Mouse (Mus musculus): Measurements from ENCODE around the gene Rab1b. TPM values are rescaled to one million over a fixed set of nuclear protein-coding genes. Genes with fewer than 3 reads are reported as not detected.
"Not testable (repeated sequence)": the region's sequence is repeated elsewhere in the genome, so short reads cannot be mapped to it uniquely, and the experiment has no call there.

The Rab1b gene
- total RNA-seq, 2 experiments from 2014 or later, result 12.2 to 23.3 TPM

DNA sequence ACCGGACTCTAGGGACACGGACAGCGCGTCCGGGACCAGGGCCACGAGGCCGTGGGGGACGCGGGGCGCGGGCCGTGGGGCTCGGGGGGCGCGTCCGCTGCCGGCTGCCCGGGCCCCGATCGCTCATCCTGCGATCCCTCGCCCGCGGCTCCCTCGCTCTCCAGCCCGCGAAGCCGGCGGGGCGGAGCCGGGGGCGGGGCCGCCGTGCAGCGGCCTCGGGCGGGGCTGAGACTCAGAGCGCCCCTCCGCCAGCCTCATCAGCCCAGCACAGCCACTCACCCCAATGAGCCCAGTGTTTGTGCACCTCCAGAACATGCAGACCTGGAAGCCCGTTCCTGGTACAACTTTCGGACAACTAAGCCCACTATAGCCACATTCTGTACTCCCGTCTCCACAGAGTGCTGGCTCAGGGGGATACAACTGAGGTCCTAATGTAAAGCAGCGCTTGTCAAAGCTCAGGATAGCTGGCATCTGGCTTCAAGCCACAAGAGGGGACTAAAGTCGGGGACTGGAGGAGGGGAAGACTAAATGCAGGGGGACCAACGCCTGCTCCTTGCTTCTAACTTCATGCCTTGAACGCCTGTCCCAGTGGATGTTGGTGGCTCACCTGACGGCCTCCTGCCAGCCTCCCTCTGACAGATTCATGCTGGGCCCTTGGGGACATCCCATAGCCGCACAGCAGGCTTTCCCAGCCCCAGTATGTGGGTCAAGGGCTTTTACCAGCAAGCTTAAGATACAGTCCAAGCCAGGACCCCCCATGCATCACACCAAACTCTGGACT is 8.3 kb downstream of the Rab1b start, which contains the start of gene Cnih2:
Gene Cnih2, minus strand, starts transcription at position 159 of the 781 bp plus-strand sequence.
- no peak; the same call in 1 of the 2 replicates for ATAC-seq (replicated peaks; ENCODE audit: low FRiP score, poor library complexity, severe bottlenecking)

DNA sequence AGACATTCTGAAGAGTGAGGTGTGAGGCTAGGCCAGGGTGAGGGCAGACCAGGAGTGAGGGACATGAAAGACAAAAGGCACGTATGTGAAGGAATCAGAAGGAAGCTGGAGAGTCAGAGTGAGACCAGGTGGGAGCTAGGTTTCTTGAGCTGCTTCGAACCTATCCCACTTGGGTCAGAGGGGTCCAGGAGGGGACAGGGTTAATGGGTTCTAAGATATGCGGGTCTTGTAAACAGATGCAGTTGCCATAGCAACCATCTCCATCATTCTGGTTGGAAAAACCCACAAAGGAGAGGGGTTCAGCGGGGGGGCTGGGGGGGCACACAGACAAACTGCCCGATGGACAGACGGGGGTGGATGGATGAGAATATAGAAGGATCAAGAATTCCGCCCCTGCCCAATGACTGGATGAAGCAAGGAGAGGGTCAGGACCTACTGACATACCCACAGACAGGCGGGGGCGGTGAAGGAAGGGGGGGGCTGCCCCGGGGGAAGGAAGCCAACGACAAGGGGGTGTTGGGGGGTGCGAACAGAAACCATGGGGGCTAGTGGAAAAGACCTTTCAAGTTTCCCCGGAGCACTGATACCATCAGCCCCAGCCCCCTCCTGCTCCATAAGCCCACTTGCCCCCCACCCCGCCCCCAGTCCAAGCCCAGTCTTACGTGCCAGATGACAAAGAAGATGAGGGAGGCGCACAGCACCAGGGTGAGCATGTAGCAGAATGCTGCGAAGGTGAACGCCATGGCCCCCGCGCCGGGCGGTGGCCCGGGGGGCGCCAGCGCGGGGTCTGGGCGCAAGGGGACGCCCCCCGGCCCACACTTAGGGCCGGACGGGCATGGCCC is 9.1 kb downstream of the Rab1b start:
- ATAC-seq (replicated peaks; ENCODE audit: low FRiP score, poor library complexity, severe bottlenecking), result no peak

DNA sequence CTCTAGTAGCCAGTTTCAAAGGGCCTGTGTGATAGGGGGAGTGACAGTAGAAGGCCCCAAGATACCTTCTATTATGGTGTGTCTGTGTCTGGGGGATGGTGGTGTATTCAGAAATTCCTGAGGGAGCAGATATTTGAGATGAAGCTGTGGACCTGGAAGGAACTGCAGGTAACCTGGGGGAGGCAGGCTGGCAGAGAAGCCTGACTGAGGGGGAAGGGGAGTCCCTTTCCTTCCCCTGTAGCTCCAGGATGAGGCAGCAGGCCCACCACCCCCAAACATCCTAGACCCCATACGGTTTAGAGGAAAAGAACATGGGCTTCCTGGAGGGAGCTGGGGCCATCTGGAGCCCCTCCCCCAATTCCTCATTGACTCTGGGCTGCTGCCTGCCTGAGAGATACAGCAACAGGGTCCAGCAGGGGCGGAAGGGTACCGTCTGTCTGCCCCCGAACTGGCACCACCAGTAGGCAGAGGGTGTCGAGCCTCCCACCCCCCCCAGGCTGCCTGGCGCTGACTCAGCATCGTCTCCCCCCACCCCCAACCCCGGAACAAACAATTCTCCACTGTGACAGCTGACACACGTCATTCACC is 10.9 kb downstream of the Rab1b start:
- no peak for ATAC-seq (replicated peaks; ENCODE audit: low FRiP score, poor library complexity, severe bottlenecking)

DNA sequence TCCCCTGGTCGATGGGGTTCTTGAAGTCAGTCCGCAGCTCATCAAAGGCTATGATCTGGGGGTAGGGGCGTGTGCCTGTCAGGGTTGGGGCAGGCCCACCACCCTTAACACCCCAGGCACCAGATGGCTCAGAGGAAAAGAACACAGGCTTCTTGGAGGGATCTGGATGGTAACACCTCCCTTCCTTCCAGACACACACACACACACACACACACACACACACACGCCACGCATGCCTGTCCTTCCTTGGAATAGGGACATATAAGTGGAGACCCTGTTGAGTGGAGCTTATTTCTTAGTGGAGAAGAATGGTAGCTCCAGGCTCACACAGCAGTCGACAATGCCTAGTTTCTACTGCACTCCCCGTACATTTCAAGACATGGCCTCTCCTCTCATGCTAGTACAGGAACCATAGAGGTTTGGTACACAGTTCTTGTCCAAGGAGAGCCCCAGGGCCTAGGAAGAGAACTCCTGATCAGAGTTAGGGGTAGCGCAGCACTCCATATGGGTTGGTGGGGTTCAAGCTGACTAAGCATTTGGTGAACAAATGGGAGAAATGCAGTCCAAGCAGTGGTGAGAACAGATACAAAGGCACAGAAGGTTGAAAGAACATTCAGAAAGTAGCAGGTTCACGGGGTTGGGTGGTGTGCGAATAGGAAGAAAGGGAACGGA is 12.0 kb downstream of the Rab1b start:
- no peak for ATAC-seq (replicated peaks; ENCODE audit: low FRiP score, poor library complexity, severe bottlenecking)

DNA sequence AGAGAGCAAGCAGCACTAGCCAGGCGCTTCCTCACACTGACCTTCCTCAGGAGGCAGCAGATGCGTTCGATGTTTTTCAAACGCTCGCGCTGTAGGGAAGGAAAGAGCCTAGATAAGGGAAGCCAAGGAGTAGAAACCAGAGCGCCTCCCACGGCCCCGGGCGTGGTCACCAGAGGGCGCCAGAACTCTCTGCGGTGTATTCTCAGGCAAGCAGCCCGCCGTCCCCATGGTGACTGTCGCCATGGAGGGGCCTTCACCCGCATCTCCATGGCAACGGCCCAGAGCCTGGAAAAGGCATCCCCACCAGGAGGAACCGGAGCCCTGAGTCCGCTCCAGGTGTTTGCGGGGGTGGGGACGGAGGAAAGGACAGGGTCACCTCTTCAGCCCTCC is 12.6 kb downstream of the Rab1b start:
- peak; percentile 83 for ATAC-seq (replicated peaks; ENCODE audit: low FRiP score, poor library complexity, severe bottlenecking)

DNA sequence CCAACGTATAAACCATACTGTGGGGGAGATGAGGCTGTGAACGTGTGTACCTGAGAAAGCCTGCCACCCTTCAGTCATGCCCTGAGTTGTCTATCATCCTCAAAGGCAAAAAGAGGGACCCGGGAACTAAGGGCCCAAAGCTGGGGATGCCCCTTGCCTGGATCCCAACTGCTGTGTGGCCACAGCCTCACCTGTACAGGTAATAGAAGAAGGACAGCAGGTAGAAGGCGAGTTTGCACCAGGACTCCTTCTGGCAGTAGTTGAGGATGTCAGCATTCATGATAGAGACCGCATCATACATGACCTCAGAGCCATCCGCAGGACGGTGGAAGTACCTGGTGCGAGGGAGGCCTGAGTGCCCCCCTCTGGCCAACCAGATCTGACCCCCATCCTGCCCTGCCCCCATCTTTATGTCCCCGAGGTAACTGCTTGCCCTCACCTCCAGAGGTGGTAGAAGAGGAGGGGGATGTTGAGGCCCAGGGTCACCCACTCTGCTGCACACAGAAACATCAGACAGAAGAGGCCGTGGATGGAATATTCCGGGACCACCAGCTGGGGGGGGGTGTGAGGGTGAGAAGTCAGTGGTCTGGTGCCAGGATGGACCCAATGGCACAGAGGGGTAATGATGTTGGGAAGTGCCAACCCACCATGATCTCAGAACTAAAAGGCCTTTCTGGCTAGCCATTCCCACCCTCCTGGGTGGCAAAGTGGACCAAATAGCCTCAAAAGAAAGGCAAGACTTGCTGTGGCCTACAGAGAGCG is 13.2 kb downstream of the Rab1b start:
- ATAC-seq (replicated peaks; ENCODE audit: low FRiP score, poor library complexity, severe bottlenecking), result no peak

DNA sequence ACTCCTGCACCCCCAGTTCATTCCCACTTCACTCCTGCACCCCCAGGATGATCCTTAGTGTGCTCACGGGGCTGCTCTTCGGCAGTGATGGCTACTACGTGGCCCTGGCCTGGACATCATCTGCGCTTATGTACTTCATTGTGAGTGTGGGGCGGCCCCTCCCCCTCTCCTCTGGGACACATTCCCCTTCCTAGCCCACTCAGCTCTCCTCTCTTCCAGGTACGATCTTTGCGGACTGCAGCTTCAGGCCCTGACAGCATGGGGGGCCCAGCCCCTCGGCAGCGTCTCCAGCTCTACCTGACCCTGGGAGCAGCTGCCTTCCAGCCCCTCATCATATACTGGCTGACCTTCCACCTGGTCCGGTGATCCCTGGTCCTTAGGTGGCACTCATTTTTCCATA is 14.8 kb downstream of the Rab1b start:
- ATAC-seq (replicated peaks; ENCODE audit: low FRiP score, poor library complexity, severe bottlenecking), result no peak

DNA sequence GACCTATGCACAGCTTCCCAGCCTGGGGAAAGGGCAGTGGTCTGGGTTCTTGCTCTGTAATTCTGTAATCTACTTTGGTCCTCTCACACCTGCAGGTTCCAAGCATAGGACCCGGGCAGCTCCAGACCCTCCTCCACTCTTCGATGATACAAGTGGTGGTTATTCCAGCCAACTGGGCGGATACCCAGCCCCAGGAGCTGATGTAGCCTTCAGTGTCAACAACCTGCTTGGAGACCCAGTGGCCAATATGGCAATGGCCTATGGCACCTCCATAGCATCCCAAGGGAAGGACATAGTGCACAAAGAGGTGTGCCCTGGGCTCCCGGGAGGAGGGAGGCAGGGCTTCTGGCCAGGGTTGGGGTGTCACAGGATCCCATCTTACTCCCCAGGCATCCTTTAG is 17.5 kb downstream of the Rab1b start:
- ATAC-seq (replicated peaks; ENCODE audit: low FRiP score, poor library complexity, severe bottlenecking), result no peak

DNA sequence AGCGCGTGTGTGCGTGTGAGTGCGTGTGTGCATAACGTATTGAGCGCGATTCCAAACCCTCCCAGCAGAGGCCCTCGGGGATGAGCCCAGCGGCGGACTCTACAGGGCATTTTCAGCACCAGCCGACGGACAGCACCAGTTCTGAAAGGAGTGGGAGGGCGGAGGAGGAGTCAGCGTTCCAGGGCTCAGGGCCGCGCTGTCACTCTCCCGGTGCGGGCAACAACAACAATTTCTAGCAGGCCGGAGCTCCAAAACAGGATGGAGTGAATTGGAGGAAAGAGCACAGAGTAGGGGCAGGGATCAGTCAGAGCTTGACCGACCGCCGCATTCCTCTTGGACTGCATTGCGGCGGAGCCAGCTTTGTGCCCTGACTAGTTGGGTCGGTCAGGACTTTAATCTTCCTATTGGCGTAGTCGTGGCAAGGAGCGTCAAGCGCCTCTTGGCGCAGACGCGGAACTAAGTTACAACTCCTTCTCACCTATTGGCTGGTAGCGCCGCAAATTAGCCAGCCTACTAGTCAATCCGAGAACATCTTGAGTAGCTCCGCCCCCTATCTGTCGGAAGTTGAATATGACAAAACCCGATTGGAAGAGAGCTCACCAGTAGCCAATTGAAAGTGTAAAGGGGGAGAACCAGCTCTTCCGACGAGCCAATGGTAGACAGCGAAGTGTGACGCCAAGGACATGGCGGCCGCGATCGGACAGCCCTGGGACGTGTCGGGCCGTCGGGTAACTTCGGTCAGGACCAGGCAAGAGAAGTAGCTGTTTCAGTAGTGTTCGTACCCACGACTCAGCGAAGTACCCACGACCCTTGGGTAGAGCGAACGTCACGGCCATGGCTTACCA is 18.8 kb downstream of the Rab1b start, which contains the start of gene Yif1a:
Gene Yif1a, plus strand, starts transcription at position 655 of the 845 bp plus-strand sequence.
- ATAC-seq (replicated peaks; ENCODE audit: low FRiP score, poor library complexity, severe bottlenecking), result peak; percentile 87

DNA sequence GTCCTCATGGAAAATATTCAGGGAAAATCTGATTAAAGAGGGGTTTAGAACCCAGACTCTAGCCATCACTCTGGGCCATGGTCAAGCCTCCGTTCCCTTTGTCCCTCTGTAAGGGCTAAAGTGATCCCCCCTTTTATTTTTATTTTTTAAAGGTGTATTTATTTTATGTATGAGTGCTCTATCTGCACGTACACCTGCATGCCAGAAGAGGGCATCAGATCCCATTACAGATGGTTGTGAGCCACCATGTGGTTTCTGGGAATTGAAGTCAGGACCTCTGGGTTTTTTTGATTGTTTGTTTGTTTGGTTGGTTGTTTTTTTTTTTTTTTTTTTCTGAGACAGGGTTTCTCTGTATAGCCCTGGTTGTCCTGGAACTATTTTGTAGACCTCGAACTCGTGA is 20.3 kb downstream of the Rab1b start:
- not testable (repeated sequence) for ATAC-seq (replicated peaks; ENCODE audit: low FRiP score, poor library complexity, severe bottlenecking)

DNA sequence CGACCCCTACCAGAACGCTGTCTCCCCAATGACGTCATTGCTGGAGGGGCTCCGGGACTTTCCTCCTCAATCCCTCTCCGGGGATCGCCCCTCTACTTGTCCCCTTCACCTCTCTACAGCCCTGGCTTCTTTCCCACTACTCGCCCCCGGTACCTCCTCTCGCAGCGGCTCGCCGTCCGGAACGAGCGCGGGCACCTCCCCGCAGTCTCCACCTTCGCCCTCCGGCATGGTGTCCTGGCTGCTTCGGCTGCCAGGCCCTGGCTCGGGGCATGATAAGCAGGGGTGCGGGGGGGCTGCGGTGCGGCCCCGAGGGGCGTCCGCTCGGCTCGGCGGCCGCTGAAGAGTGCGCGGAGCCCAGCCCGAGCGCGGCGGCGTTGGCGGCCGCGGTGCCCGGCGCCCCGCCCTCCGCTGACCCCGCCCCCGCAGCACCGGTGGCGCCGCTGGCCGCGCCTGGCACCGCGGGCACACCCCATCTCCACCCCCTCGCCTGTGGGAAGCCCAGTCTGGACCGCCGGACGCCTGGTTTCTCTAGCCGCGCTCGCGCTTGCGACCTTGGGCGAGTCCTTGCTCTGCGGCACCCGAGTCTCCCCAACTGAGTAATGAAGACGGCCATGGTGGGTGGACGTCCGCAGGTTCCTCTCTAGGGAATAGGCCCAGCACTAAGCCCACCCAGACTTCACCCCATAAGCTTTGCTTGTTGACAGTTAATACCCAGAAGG is 21.6 kb downstream of the Rab1b start, which contains the start of gene Tmem151a:
Gene Tmem151a, minus strand, starts transcription at position 387 of the 719 bp plus-strand sequence.
- peak; percentile 58 for ATAC-seq (replicated peaks; ENCODE audit: low FRiP score, poor library complexity, severe bottlenecking)

DNA sequence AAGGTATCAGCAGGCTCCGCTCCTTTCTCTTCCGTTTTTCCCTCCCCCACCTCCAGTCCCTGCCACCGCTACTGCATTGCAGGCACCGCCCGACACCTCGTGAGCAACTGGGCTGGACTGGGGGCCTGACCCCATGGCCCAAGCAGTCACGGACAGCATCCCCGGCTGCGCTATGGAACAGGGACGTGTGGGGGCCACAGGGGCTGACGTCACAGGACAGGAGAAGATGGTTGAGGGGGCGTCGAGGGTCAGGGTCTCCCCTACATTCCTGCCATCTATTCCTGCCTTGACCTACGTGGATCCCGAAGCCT is 22.1 kb downstream of the Rab1b start:
- ATAC-seq (replicated peaks; ENCODE audit: low FRiP score, poor library complexity, severe bottlenecking), result no peak

DNA sequence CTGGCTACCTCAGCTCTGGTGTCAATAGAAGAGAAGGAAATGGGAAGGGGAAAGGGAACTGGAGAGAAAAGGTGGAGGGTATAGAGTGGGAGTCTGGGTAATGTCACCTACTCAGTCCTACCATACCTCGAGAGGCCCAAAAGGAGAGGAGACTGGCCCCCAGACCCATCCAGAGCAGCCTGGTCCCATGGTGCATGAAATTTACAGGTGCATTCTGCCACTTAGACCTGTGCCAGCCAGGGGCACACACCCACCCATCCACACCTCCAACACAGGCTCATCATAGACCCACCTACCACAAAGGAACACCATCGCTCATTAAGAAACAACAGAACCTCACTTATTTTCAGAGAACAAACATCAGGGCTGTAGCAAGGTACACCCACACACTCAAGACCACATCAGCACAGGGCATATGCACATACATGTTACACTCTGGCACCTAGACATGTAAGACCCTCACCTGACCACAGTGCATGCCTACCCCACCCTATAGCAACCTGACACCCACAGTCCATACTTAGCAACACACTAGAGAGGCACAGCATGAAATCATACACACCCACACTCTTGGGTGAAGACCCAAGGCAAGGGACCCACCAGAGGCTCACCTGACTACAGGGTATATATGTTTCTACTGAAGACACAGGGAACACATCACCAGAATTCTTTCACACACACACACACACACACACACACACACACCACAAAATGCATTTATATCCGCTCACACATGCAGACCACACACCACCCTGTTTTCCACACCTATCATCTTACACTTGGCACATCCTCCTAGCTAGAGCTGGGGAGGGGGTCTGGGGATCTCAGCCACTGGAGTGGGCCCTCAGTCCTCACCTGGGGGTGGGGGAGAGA is 22.7 kb downstream of the Rab1b start:
- no peak for ATAC-seq (replicated peaks; ENCODE audit: low FRiP score, poor library complexity, severe bottlenecking)

DNA sequence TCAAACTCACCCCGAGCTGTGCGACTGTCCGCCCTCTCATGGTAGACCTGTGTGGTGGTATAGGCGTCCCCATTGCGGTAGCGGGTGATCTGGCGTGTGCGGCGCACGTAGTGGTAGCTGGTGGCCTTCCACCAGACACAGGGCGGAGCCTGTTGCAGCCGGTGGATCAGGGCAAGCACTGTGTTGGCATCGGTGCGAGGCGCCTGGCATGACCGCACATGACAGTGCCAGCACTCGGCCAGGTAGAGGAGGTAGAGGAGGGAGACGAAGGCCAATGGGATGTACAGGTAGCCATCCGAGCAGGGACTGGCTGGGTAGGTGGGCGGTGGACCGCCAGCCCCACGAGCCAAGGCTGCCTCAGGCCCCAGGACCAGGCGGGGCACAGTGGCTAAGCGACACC is 24.3 kb downstream of the Rab1b start:
- no peak for ATAC-seq (replicated peaks; ENCODE audit: low FRiP score, poor library complexity, severe bottlenecking)

DNA sequence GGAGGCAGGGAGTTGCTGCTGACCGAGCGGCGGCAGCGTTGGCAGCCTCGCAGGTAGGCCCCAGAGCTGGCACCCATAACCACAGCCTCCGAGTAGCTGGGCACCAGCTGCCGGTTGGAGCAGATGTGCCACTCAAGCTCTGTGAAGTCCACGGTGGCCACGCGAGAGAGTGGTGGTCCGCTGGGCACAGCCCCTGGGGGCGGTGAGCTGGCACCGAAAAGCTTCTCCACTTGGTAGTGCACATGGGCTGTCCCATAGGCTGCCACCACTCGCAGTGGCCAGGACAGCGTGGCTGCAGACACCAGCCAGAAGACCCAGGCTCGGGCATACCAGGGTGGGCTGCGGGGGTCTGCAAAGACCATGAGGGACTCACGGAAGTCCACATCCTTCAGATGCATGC is 24.9 kb downstream of the Rab1b start:
- ATAC-seq (replicated peaks; ENCODE audit: low FRiP score, poor library complexity, severe bottlenecking), result no peak

DNA sequence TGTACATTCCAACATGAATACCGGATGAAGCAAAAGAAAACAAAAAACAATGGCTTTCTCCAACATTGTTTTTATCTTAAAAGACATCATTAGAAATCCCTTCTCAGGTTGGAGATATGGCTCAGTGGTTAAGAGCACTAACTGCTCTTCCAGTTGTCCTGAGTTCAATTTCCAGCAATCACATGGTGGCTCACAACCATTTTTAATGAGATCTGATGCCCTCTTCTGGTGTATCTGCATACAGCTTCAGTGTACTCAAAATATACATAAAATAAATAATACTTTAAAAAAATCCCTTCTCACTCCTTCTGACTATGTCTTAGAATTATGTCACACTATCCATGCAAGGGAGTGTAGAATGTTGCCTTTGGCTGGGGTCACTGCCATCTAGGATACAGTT is 27.6 kb downstream of the Rab1b start:
- no peak for ATAC-seq (replicated peaks; ENCODE audit: low FRiP score, poor library complexity, severe bottlenecking)

DNA sequence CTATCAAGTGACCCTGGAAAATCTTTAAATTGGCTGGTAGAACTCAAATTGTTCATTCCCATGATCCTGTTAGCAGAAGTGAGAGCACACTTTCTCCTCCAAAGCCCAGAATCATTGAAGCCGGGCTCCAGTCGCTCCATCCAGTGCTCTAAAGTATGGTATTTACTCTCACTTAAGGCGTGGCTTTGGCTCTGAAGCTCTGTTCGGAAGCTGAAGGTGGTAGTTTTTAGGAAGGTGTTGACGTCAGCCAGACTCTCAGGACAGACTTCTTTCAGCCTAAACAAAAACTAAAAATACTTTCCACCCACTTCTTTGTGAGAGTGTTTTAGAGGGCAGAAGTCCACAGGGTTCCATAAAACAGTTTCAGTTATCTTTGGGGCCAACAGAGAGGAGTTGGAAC is 33.4 kb downstream of the Rab1b start:
- ATAC-seq (replicated peaks; ENCODE audit: low FRiP score, poor library complexity, severe bottlenecking), result no peak
